Mouse (Mus musculus) c-Kit-positive CD71-negative TER-119-negative erythroid progenitor cells, embryonic 14.5 days (primary cell): ENCODE measurements around the gene Ifit1bl2.
"Not testable (repeated sequence)": the region's sequence is repeated elsewhere in the genome, so short reads cannot be mapped to it uniquely, and the experiment has no call there.

Experiments used
- DNase-seq: peaks from one replicate; pipeline ENCODE4 v3.0.0-alpha.2; 2013; ENCODE audit warnings: low read depth

Gene Ifit1bl2

GRCm38 (mm10) chr19:34640623-34641022 is at the start of gene Ifit1bl2, which contains the start of gene Ifit1:
Gene Ifit1bl2 (minus strand): TSS chr19:34640743.
Gene Ifit1 (plus strand): TSS chr19:34640871.
- no peak for DNase-seq

DNA sequence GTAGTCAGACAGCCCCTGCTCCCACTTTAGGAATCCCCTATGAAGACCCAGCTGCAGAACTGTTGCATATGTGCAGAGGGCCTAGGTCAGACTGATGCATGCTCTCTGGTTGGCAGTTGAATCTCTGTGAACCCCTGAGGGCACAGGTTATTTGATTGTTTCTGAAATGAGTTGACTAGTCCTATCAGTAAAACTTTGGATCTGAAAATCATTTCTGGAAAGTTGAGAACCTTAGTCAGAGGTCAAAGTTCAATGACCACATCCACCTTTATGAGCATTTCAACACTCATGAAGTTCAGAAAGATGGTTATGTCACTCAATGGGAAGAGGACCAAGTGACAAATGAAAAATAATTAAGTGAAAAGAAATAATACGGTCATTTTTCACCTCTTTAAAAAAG is 45.0 kb upstream of the Ifit1bl2 start:
- no peak for DNase-seq

- peak; percentile 28 for DNase-seq
Measured at GRCm38 (mm10) chr19:34684857-34685256, 44.3 kb upstream of the Ifit1bl2 start.

GRCm38 (mm10) chr19:34678428-34678827 is 37.9 kb upstream of the Ifit1bl2 start:
- peak; percentile 12 for DNase-seq

DNA sequence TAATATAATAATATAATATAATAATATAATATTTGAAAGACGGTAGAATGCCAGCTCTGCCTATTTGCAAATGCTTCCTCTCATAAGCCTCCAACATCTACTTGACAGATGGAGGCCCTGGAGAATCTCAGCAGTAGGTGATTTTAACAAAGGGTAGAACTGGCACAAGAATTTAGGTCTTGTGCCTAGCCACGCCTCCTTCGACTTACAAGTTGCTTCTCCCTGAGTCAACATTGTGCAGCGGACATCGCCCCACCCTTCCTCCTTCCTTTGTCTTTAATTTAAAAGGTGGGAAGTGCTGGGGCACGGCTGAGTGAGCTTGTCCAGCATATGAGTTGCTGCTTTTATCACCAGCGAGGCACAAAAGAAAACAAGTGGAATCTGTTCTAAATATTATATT is 32.9 kb upstream of the Ifit1bl2 start:
- peak; percentile 19 for DNase-seq

- DNase-seq: peak; percentile 58
Measured at GRCm38 (mm10) chr19:34666127-34666526, 25.6 kb upstream of the Ifit1bl2 start.

GRCm38 (mm10) chr19:34662740-34663139 is 22.2 kb upstream of the Ifit1bl2 start:
- no peak for DNase-seq

DNA sequence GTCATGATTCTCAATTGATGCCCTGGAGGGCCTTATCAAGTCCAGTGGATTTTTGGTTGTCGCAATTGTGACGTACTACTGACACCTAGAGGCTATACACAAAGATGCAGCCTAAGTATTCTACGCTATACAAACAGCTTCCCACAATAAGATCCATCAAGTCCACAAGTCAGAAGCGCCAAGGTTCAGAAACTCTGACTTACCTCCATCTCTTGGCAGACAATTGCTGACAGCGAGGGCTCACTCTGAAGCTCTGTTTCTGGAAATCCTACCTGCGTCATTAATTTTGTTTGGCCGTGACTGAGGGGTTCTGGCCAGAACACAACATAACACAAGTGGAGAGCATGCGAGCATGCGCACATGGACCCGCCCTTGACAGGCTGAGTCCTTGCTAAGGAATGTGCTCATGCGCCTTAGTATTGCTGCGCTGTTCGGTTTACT is 21.5 kb upstream of the Ifit1bl2 start:
- peak; percentile 56 for DNase-seq

- peak; percentile 12 for DNase-seq
Measured at GRCm38 (mm10) chr19:34656511-34657298, 16.2 kb upstream of the Ifit1bl2 start.

GRCm38 (mm10) chr19:34655227-34655805 is 14.8 kb upstream of the Ifit1bl2 start:
- no peak for DNase-seq

- DNase-seq: no peak
Measured at GRCm38 (mm10) chr19:34650997-34651396, 10.5 kb upstream of the Ifit1bl2 start.

- DNase-seq: no peak
Measured at GRCm38 (mm10) chr19:34650276-34650675, 9.7 kb upstream of the Ifit1bl2 start.

DNA sequence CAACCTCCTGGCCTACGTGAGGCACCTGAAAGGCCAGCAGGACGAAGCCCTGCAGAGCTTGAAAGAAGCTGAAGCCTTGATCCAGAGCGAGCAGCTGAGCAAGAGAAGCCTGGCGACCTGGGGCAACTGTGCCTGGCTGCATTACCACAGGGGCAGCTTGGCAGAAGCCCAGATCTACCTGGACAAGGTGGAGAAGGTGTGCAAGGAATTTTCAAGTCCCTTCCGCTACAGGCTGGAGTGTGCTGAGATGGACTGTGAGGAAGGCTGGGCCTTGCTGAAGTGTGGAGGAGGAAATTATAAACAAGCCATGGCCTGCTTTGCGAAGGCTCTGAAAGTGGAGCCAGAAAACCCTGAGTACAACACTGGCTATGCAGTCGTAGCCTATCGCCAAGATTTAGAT is 7.1 kb upstream of the Ifit1bl2 start:
- not testable (repeated sequence) for DNase-seq

- DNase-seq: no peak
Measured at GRCm38 (mm10) chr19:34642616-34643015, 2.1 kb upstream of the Ifit1bl2 start.

- peak; percentile 28 for DNase-seq
Measured at GRCm38 (mm10) chr19:34636933-34637557, 3.5 kb downstream of the Ifit1bl2 start.

DNA sequence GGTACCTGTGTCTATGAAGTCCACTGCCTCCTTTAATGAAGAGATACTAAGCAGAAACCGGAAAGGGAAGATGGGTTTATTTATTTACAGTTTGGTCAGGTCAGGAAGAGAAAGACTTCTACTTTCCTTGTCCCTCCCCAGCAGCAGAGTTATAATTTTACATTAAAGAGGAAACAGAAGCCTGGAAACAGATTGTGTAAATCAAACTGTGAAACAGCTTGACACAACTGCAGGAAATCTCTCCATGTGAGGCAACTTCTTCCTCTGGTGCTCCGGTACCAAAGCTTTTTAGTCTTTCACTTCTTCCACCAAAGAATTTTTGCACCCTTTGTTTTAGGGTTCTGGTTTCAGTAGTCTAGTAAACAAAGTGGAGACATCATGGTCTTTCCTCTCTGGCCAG is 7.1 kb downstream of the Ifit1bl2 start:
- DNase-seq: no peak

- no peak for DNase-seq
Measured at GRCm38 (mm10) chr19:34631487-34631886, 9.1 kb downstream of the Ifit1bl2 start.

- no peak for DNase-seq
Measured at GRCm38 (mm10) chr19:34627496-34627895, 13.0 kb downstream of the Ifit1bl2 start.

DNA sequence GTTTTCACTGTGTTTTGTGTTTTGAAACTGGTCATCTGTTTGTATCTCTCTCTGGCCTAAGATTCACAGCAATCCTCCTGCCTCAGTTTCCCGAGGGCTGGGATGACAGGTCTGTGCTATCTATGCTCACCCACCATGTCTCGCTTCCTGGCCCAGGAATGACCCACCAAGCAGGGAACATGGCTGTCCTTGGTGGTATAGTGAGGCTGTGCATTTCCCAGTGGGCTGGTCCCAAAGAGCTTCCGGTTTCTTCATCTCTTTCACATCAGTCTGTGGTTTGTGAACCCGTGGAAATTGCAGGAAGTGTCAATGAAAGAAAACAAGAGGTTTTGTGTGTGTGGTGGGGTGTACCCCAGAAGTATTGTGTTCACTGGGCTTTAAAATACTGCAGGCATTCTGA is 15.9 kb downstream of the Ifit1bl2 start:
- DNase-seq: no peak

- DNase-seq: no peak
Measured at GRCm38 (mm10) chr19:34623781-34624180, 16.8 kb downstream of the Ifit1bl2 start.

DNA sequence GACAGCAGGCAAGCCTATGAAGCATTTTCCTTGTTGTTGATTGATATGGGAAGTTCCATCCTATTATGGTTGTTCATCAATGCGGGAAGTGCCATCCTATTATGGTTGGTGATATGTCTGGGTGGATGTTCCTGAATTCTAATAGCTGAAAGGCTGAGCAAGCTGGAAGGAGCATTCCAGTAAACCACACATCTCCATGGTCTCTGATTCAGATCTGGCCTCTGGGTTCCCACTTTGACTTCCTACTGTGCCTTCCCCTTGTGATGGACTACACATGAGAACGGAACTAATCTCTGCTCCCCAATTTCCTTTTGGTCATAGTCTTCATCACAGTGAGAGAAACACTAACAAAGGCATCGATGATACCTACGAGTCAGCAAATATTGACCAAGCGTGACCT is 19.7 kb downstream of the Ifit1bl2 start:
- DNase-seq: no peak

GRCm38 (mm10) chr19:34612243-34613001 is 28.1 kb downstream of the Ifit1bl2 start:
- not testable (repeated sequence) for DNase-seq
